Mouse (Mus musculus): Measurements from ENCODE around the gene Ttbk2.

DNA sequence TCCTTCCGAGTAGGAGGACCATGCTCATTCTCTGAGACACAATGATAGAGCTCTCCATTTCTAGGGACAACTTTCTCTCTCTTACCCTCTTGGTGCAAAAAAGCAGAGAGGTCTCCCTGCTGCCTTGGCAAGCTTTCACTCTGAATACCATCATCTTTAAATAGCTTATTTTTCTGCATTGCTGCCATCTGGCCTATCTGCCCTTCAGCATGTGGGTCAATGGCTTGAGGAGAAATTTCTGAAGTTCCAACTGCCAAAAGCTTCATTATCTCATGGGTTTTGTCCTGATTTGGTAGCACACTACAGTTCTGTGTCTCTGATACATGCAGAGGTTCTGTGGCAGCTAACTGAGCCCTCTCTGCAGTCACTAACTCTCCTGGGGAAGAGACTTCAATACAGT, 104.9 kb downstream of the Ttbk2 start:
- TF ChIP-seq CTCF (IDR thresholded peaks at IDR 0.05; ENCODE audit: extremely low read depth, insufficient read length, insufficient replicate concordance, low read depth, low read length) (no peak), POLR2A (IDR thresholded peaks at IDR 0.05; ENCODE audit: low read depth, low read length) (no peak)

Data from small intestine, adult 2 months (tissue).